Mouse (Mus musculus) heart, embryonic 12.5 days (tissue): ENCODE results near the gene Ccdc157. TPM values are rescaled to one million over a fixed set of nuclear protein-coding genes. Genes with fewer than 3 reads are reported as not detected.
A peak's percentile ranks its signal among the peaks of the same experiment; 100 is the strongest.
"Not testable (repeated sequence)": the region's sequence is repeated elsewhere in the genome, so short reads cannot be mapped to it uniquely, and the experiment has no call there.

Experiments
- ATAC-seq: fragments of 200-750 bp; cut with Nextera tagmentation; 2 replicates; pipeline ENCODE4 v1.8.0; 2017; ENCODE audit warnings: moderate TSS enrichment, moderate library complexity; ENCODE audit not compliant: insufficient number of reproducible peaks, low FRiP score
- H3K27ac ChIP-seq: fragments of 300-500 bp; sonication (generic); 2 replicates; pipeline ENCODE4 v1.5.1; 2016; ENCODE audit warnings: mild to moderate bottlenecking, moderate library complexity; ENCODE audit not compliant: poor library complexity, severe bottlenecking
- H3K27me3 ChIP-seq: fragments of 300-500 bp; sonication (generic); replicated peaks from 2 replicates; pipeline ENCODE4 v1.6.1; 2016; ENCODE audit warnings: mild to moderate bottlenecking, moderate library complexity
- H3K36me3 ChIP-seq: fragments of 300-500 bp; sonication (generic); 2 replicates; pipeline ENCODE4 v1.6.1; 2016; ENCODE audit warnings: mild to moderate bottlenecking, moderate library complexity
- H3K4me1 ChIP-seq: fragments of 300-500 bp; sonication (generic); replicated peaks from 2 replicates; pipeline ENCODE4 v1.6.1; 2016; ENCODE audit warnings: mild to moderate bottlenecking
- H3K4me2 ChIP-seq: fragments of 300-500 bp; sonication (generic); 2 replicates; pipeline ENCODE4 v1.6.1; 2016; ENCODE audit warnings: mild to moderate bottlenecking, moderate library complexity
- H3K4me3 ChIP-seq: fragments of 300-500 bp; sonication (generic); 2 replicates; pipeline ENCODE4 v1.5.1; 2016; ENCODE audit warnings: mild to moderate bottlenecking
- H3K9ac ChIP-seq: fragments of 300-500 bp; sonication (generic); 2 replicates; pipeline ENCODE4 v1.6.1; 2016; ENCODE audit warnings: mild to moderate bottlenecking, moderate library complexity
- H3K9me3 ChIP-seq: fragments of 300-500 bp; sonication (generic); replicated peaks from 2 replicates; pipeline ENCODE4 v1.6.1; 2016; ENCODE audit warnings: mild to moderate bottlenecking, moderate library complexity
- WGBS: fragments of 180-500 bp; shearing (Covaris S2); methylation state at CpG from one replicate; pipeline ENCODE4 v1.1.7; 2016; 5-methylcytosine and 5-hydroxymethylcytosine counted together
- polyA plus RNA-seq: library from polyadenylated mRNA; unstranded; fragments of >200 nt; fragmentation: Nextera tagmentation; extraction: Ambion mirVana; gene quantifications from 2 replicates; pipeline ENCODE4 v1.2.1, GENCODE M21; 2016

The Ccdc157 gene
- polyA plus RNA-seq, 1 experiment from 2014 or later: 4.7 TPM

DNA sequence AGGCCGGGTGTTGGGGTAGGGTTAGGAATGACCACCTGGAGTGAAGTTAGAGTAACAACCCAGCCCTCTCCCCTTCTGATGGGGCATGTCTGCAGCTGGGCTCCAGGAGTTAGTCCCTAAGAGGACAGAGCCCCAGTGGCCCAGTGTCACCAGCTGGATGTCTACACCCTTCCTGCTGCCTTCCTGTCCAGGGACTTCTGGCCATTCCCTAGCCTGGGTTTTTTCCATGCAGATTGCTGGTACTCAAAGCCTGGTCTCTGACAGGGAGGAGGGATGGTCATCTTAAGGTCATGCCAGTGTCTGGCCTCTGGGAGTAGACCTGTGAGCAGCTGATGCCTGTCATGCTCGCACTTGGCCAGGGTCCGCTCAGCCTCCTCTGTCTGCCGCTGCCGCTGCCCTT, 12.0 kb downstream of the Ccdc157 start:
- Histone ChIP-seq H3K4me1 (peaks cover 5% of the 10 kb centered on the region; the same call in 1 of the 2 replicates), H3K4me2 (no peak overlapping the region), H3K27me3 (no peaks in the 10 kb centered on the region), H3K9ac (no peak overlapping the region), H3K36me3 (peaks cover 33% of the 10 kb centered on the region), H3K4me3 (no peak overlapping the region), H3K27ac (no peak overlapping the region), H3K9me3 (no peaks in the 10 kb centered on the region)
- ATAC-seq: no peak
- 80% methylated on average over 5 of the region's 5 CpGs for WGBS

DNA sequence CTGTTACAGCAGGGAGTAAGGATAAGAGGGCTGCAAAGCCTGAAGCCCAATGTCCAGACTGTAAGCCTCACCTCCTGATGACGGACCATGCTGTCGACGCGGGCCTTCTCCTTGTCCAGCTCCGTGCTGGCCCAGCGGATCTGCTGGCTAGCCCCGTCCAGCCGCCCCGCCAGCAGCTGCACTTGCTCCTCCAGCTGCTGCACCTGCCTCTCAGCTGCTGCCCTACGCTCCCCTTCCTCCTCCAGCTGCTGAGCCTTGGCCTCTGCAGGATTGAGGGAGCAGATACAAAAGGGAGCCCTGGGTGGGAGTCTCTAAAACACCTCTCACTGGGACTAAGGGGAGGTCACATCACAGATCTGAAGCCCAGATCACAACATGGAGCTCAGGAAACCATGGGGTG, 13.0 kb downstream of the Ccdc157 start:
- H3K4me2 ChIP-seq: no peak overlapping the region
- H3K27ac ChIP-seq: no peak overlapping the region
- 69% methylated on average over 10 of the region's 10 CpGs for WGBS
- H3K36me3 ChIP-seq: peaks cover 42% of the 10 kb centered on the region
- peaks cover 5% of the 10 kb centered on the region; the same call in 1 of the 2 replicates for H3K4me1 ChIP-seq
- H3K9me3 ChIP-seq: no peaks in the 10 kb centered on the region
- H3K9ac ChIP-seq: no peak overlapping the region
- ATAC-seq: no peak
- H3K27me3 ChIP-seq: no peaks in the 10 kb centered on the region
- H3K4me3 ChIP-seq: no peak overlapping the region

DNA sequence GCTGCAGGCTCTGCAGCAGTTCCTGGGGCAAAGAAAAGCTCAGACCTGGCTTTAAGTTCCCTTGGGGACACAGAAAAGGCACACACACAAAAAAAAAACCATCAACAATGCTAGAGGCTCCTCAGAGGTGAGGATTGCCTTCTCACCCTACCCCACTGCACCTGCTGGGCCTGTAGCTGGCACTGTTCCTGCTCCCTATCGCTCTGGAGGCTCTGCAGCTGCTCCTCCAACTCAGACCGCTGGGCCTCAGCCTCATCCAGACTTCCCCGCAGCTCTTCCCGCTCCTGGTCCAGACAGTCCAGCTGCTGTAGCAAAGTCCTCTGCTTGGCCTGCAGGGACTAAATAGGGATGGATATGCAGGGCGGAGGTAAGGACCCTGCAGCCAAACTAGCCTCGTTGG, 13.7 kb downstream of the Ccdc157 start:
- WGBS: 71% methylated on average over 6 of the region's 6 CpGs
- no peak overlapping the region for H3K9ac ChIP-seq

DNA sequence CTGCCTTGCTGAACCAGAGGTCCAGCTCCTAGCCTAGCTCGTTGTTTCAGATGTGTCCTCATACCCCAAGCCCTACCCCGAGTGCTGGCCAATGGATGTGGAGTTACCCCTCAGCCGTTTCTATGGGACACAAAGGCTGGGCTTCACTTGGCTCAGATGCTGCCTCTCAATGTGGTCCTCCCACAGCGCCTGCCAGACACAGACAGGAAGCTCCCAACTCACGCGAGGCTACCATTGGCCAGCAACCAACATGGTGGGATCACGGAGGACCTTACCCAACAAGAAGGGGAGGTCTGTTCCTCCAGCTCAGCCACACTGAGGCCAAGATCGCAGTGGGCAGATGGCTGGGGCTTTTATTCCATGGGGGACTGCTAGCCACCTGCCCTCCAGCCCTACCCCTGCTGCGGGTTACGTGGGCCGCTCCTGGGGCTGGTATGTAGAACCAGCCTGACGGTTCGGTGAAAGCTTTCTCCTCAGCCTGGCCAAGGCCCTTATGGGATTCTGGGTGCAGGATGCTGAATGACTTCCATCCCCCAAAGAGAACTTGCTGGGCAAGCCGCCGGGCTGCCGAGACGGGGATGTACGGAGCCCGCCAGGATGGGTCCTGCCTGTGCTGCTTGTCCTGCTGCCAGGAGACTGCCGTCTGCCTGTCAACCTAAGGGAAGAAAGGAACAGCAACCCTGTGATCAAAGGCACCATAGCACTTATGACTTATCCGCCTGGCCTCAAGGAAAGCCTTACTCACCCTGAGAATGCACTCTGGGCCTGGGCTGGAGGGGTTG, 16.6 kb downstream of the Ccdc157 start:
- Histone ChIP-seq H3K36me3 (peaks cover 67% of the 10 kb centered on the region), H3K4me2 (no peak overlapping the region), H3K27ac (no peak overlapping the region), H3K9me3 (no peaks in the 10 kb centered on the region), H3K4me1 (peaks cover 5% of the 10 kb centered on the region; the same call in 1 of the 2 replicates), H3K27me3 (no peaks in the 10 kb centered on the region), H3K9ac (no peak overlapping the region), H3K4me3 (no peak overlapping the region)
- no peak for ATAC-seq
- WGBS: 84% methylated on average over 21 of the region's 21 CpGs

More for the DNA sequence above, 13.7 kb downstream of the Ccdc157 start:
- Histone ChIP-seq H3K4me2 (no peak overlapping the region), H3K27me3 (no peaks in the 10 kb centered on the region), H3K4me1 (peaks cover 5% of the 10 kb centered on the region; the same call in 1 of the 2 replicates), H3K4me3 (no peak overlapping the region), H3K27ac (no peak overlapping the region), H3K36me3 (peaks cover 49% of the 10 kb centered on the region), H3K9me3 (no peaks in the 10 kb centered on the region)
- ATAC-seq: no peak

DNA sequence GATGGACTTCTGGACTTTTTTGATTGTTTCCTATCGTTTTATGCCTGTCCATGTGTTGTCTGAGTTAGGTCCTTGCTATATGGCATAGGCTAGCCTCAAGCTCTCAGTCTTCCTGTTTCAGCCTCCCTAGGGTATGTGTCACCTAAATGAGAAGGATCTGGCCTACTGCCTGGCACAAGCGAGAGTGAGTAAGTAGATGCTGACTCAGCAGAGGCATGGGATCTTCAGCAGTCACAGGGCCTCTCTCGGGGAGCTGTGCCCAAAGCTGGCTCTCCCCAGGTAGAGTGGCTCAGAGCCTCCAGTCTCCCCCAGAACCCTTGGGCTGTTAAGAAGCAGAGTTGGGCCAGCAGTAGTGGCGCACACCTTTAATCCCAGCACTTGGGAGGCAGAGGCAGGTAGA, 17.7 kb downstream of the Ccdc157 start:
- Histone ChIP-seq H3K9me3 (no peaks in the 10 kb centered on the region), H3K27me3 (no peaks in the 10 kb centered on the region), H3K27ac (no peak overlapping the region), H3K4me3 (no peak overlapping the region), H3K36me3 (peaks cover 73% of the 10 kb centered on the region), H3K9ac (no peak overlapping the region), H3K4me2 (no peak overlapping the region), H3K4me1 (no peaks in the 10 kb centered on the region)
- no peak for ATAC-seq
- 86% methylated on average over 4 of the region's 4 CpGs for WGBS

DNA sequence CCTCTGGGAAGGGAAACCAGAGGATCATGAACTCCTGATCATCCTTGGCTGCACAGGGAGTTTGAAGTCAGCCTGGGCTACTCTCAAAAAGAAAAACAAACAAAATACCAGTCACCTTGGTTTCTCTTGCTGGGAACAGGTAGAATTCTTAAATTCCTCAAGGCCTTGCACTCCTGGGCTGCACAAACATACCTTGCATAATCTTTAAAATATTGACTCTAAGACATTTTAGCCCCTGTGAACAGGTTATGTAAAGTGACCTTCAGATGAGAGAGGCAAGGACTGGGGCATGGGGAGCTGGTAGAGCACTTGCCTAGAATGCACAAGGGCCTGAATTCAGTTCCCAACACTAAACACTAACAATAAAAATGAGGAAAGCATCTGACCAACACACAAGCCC, 18.6 kb downstream of the Ccdc157 start:
- no peaks in the 10 kb centered on the region for H3K27me3 ChIP-seq
- no peak overlapping the region for H3K4me2 ChIP-seq
- no peaks in the 10 kb centered on the region for H3K9me3 ChIP-seq
- peaks cover 75% of the 10 kb centered on the region for H3K36me3 ChIP-seq
- H3K4me1 ChIP-seq: 0 out of 2 replicates have a peak, but pooled peaks cover 1% of the 10 kb centered on the region
- no peak overlapping the region for H3K9ac ChIP-seq
- no peak overlapping the region for H3K27ac ChIP-seq
- ATAC-seq: no peak
- H3K4me3 ChIP-seq: no peak overlapping the region

DNA sequence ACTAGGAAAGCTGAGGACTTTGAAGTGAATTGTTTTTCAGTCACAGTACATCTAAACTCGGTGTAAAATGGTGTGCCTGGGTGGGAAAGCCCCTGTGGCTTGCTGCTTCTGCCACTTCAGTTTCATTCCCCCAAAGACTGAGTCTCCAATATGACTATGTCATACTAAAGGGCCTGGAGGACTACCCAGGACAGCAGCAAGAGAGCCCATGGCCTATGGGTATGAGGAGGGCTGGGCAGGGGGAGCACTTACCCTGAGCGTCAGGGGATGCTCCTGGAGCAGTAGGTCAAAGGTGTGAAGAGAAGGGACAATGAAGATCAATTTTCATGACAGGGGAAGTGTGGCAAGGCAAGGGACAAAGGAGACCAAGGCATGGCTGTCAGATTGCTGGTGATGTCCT, 21.1 kb downstream of the Ccdc157 start:
- 78% methylated on average over 2 of the region's 2 CpGs for WGBS
- Histone ChIP-seq H3K9me3 (no peaks in the 10 kb centered on the region), H3K4me3 (no peak overlapping the region), H3K36me3 (peaks cover 59% of the 10 kb centered on the region), H3K4me1 (peaks cover 10% of the 10 kb centered on the region), H3K4me2 (no peak overlapping the region), H3K9ac (no peak overlapping the region), H3K27me3 (no peaks in the 10 kb centered on the region), H3K27ac (no peak overlapping the region)
- ATAC-seq: no peak

DNA sequence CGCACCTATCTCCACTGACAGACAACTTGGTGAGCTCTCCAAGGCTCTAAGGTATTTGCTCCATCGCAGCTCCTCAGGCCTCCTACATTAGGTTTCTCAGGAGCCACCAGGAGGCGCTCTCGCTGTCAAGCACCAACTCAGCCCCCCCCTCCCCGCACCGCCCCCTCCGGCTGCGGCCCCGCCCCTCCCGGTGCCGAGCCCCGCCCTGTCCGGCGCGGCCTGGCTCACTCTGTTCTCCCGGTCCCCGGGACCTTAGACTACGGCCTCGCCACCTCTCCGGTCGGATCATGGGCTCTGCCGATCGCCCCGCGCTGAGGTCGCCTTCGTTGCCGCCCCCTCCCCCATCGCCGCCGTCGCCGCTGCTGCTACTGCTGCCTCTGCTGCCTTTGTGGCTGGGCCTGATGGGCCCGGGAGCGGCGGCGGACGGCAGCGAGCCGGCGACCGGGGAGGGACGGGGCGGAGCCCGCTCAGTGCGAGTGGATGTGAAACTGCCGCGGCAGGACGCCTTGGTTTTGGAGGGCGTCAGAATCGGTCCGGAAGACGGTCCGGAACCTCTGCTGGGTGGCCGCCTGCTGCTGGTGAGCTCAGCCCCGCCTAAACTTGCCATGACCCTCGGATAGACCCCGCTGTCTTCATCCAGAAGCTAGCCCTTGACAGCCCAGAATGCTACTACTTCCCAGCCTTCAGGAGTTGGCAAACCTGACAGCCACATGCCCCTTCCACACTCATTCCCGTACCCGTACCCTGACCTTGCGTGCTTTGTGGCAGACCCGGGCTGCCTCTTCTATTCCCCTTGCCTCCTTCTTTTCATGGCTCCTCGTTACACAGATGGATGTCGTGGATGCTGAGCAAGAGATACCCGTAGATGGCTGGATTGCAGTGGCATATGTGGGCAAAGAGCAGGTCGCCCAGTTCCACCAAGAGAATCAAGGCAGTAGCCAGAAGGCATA, 24.8 kb downstream of the Ccdc157 start, which contains the start of gene Rnf215:
Rnf215 (plus strand) TSS at position 217 of the 950 bp plus-strand sequence.
- Histone ChIP-seq H3K27ac (peak within 1 kb of the TSS; percentile 61; the same call in 1 of the 2 replicates), H3K4me1 (peaks cover 12% of the 10 kb centered on the region), H3K4me3 (peak within 1 kb of the TSS; percentile 89), H3K27me3 (no peaks in the 10 kb centered on the region), H3K36me3 (peaks cover 25% of the 10 kb centered on the region), H3K9me3 (0 out of 2 replicates have a peak, but pooled peaks cover 4% of the 10 kb centered on the region), H3K4me2 (peak within 1 kb of the TSS; percentile 83), H3K9ac (peak within 1 kb of the TSS; percentile 95)
- WGBS: 3% methylated on average over 65 of the region's 66 CpGs
- peak; percentile 95 for ATAC-seq

DNA sequence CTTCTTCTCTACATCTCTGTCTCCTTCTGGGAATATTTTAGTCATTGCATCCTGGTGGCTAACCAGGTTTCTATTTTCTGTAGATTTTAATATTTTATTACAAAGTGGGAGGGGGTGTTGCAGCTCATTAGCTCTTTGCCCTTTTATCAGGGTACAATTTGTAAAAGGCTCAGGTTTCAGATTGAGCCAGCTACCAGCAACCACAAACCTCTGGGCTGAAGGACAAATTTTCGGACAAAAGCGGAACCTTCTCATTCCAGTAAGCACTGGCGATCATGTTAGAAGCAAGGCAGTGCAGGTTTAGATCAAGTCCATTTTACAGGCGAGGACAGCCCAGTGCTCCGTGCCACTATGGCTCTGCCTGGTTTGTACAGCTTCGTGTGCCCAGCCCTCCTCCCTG, 25.7 kb downstream of the Ccdc157 start:
- Histone ChIP-seq H3K9me3 (0 out of 2 replicates have a peak, but pooled peaks cover 4% of the 10 kb centered on the region), H3K27ac (no peak overlapping the region), H3K9ac (peak overlapping the region; percentile 7; the same call in 1 of the 2 replicates), H3K36me3 (peaks cover 17% of the 10 kb centered on the region), H3K4me2 (peak overlapping the region; percentile 20; the same call in 1 of the 2 replicates), H3K27me3 (no peaks in the 10 kb centered on the region), H3K4me1 (peaks cover 12% of the 10 kb centered on the region), H3K4me3 (0 out of 2 replicates have a peak overlapping the region, but pooled peaks have one; percentile 89)
- no peak for ATAC-seq
- 54% methylated on average over 6 of the region's 6 CpGs for WGBS

DNA sequence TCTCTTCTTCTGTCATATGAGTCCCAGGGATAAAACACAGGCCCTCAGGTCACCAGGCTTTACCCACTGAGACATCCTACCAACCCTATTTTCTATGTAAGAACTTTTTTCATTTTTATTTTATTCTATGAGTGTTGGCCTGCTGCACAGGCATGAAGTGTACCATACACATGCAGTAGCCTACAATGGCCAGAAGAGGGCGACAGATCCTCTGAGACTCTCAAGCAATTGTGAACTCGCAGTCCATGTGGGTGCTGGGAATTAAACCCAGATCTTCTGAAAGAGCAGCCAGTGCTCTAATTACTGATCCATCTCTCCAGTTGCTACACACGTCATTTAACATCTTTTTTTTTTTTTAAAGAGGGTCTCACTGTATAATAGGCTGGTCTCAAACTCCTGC, 26.6 kb downstream of the Ccdc157 start:
- Histone ChIP-seq H3K36me3 (peaks cover 13% of the 10 kb centered on the region), H3K9me3 (0 out of 2 replicates have a peak, but pooled peaks cover 4% of the 10 kb centered on the region), H3K27me3 (no peaks in the 10 kb centered on the region), H3K4me1 (peaks cover 12% of the 10 kb centered on the region), H3K4me3 (no peak overlapping the region), H3K27ac (no peak overlapping the region), H3K4me2 (no peak overlapping the region), H3K9ac (no peak overlapping the region)
- no peak for ATAC-seq
- WGBS: 47% methylated on average over 3 of the region's 3 CpGs

DNA sequence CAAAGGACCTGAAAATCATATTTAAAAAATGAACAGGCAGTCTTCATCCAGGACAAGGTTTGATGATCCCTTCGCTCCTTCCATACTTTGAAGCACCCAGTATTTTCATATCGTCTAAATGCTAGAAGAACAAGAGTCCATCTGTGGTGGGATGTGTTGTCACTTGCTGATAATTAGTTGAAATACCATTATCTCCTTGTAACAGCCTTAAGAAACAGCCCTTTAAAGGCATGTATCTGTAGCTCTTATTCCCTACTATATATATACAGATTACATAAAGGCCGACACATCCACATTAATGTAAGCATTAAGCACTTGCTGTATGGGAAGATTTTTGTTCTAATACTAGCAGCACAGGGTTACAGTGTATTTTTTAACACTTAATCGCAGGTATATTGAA, 31.6 kb downstream of the Ccdc157 start:
- H3K27ac ChIP-seq, H3K36me3 ChIP-seq, H3K27me3 ChIP-seq, H3K4me3 ChIP-seq, H3K4me2 ChIP-seq, ATAC-seq, H3K4me1 ChIP-seq, H3K9ac ChIP-seq: not testable (repeated sequence)
- 81% methylated on average over 4 of the region's 4 CpGs for WGBS
- H3K9me3 ChIP-seq: peaks cover 20% of the 10 kb centered on the region
